Mouse (Mus musculus) heart, embryonic 15.5 days (tissue): ENCODE results near the gene Nos1ap. TPM values are rescaled to one million over a fixed set of nuclear protein-coding genes. Genes with fewer than 3 reads are reported as not detected.

Experiments
- ATAC-seq: fragments of 200-750 bp; cut with Nextera tagmentation; replicated peaks from 2 replicates; pipeline ENCODE4 v1.8.0; 2017; ENCODE audit warnings: low read depth, moderate TSS enrichment; ENCODE audit not compliant: insufficient number of reproducible peaks, insufficient read depth, low FRiP score
- H3K27ac ChIP-seq: fragments of 300-500 bp; sonication (generic); 2 replicates; pipeline ENCODE4 v1.5.1; 2015; ENCODE audit warnings: mild to moderate bottlenecking, inconsistent platforms
- H3K27me3 ChIP-seq: fragments of 300-500 bp; sonication (generic); 2 replicates; pipeline ENCODE4 v1.6.1; 2015; ENCODE audit warnings: inconsistent platforms
- H3K36me3 ChIP-seq: fragments of 300-500 bp; sonication (generic); 2 replicates; pipeline ENCODE4 v1.6.1; 2015; ENCODE audit warnings: mild to moderate bottlenecking, inconsistent platforms
- H3K4me1 ChIP-seq: fragments of 300-500 bp; sonication (generic); replicated peaks from 2 replicates; pipeline ENCODE4 v1.6.1; 2015; ENCODE audit warnings: inconsistent platforms
- H3K4me2 ChIP-seq: fragments of 300-500 bp; sonication (generic); 2 replicates; pipeline ENCODE4 v1.6.1; 2015; ENCODE audit warnings: inconsistent platforms, mild to moderate bottlenecking, moderate library complexity
- H3K4me3 ChIP-seq: fragments of 300-500 bp; sonication (generic); 2 replicates; pipeline ENCODE4 v1.5.1; 2015; ENCODE audit warnings: mild to moderate bottlenecking, inconsistent platforms
- H3K9ac ChIP-seq: fragments of 300-500 bp; sonication (generic); 2 replicates; pipeline ENCODE4 v1.6.1; 2015; ENCODE audit warnings: mild to moderate bottlenecking, inconsistent platforms
- H3K9me3 ChIP-seq: fragments of 300-500 bp; sonication (generic); replicated peaks from 2 replicates; pipeline ENCODE4 v1.6.1; 2016; ENCODE audit warnings: inconsistent platforms
- WGBS: fragments of 180-500 bp; shearing (Covaris S2); methylation state at CpG from one replicate; pipeline ENCODE4 v1.1.7; 2015; ENCODE audit warnings: mixed read lengths; 5-methylcytosine and 5-hydroxymethylcytosine counted together
- polyA plus RNA-seq: library from polyadenylated mRNA; unstranded; fragments of >200 nt; fragmentation: Nextera tagmentation; extraction: Ambion mirVana; gene quantifications from 2 replicates; pipeline ENCODE4 v1.2.1, GENCODE M21; 2015

The Nos1ap gene
- polyA plus RNA-seq, 1 experiment from 2014 or later, result 13.7 TPM

GRCm38 (mm10) chr1:170564926-170565325 is 24.7 kb downstream of the Nos1ap start:
- no peak for ATAC-seq
- Histone ChIP-seq H3K27ac (no peak overlapping the region), H3K4me1 (no peaks in the 10 kb centered on the region; the same call in 1 of the 2 replicates), H3K4me2 (no peak overlapping the region), H3K36me3 (no peaks in the 10 kb centered on the region), H3K9ac (no peak overlapping the region), H3K4me3 (no peak overlapping the region), H3K27me3 (no peaks in the 10 kb centered on the region), H3K9me3 (no peaks in the 10 kb centered on the region)
- WGBS, result 74% methylated on average over 3 of the region's 3 CpGs

- Histone ChIP-seq H3K36me3 (no peaks in the 10 kb centered on the region), H3K27me3 (no peaks in the 10 kb centered on the region), H3K9me3 (no peaks in the 10 kb centered on the region), H3K4me2 (no peak overlapping the region), H3K4me1 (no peaks in the 10 kb centered on the region), H3K9ac (no peak overlapping the region), H3K4me3 (no peak overlapping the region), H3K27ac (no peak overlapping the region)
- WGBS, result 52% methylated on average over 1 of the region's 1 CpGs
- ATAC-seq, result no peak
These were observed 27.2 kb downstream of the Nos1ap start for GRCm38 (mm10) chr1:170562431-170562830.

GRCm38 (mm10) chr1:170560768-170561167 is 28.9 kb downstream of the Nos1ap start:
- WGBS, result 85% methylated on average over 3 of the region's 3 CpGs
- ATAC-seq, result no peak

GRCm38 (mm10) chr1:170557962-170558361 is 31.7 kb downstream of the Nos1ap start:
- WGBS, result 78% methylated on average over 4 of the region's 4 CpGs
- ATAC-seq, result no peak
- H3K4me3 ChIP-seq, result no peak overlapping the region

More at GRCm38 (mm10) chr1:170560768-170561167, 28.9 kb downstream of the Nos1ap start:
- no peaks in the 10 kb centered on the region for H3K4me1 ChIP-seq
- no peaks in the 10 kb centered on the region for H3K27me3 ChIP-seq
- H3K9me3 ChIP-seq, result no peaks in the 10 kb centered on the region
- no peak overlapping the region for H3K4me2 ChIP-seq
- H3K4me3 ChIP-seq, result no peak overlapping the region
- H3K9ac ChIP-seq, result no peak overlapping the region
- H3K27ac ChIP-seq, result no peak overlapping the region
- no peaks in the 10 kb centered on the region for H3K36me3 ChIP-seq

GRCm38 (mm10) chr1:170556696-170557095 is 33.0 kb downstream of the Nos1ap start:
- no peak overlapping the region for H3K27ac ChIP-seq
- H3K27me3 ChIP-seq, result no peaks in the 10 kb centered on the region
- no peak overlapping the region for H3K4me2 ChIP-seq
- peaks cover 25% of the 10 kb centered on the region for H3K4me1 ChIP-seq
- no peak for ATAC-seq
- H3K4me3 ChIP-seq, result no peak overlapping the region
- H3K36me3 ChIP-seq, result no peaks in the 10 kb centered on the region
- no peaks in the 10 kb centered on the region for H3K9me3 ChIP-seq
- H3K9ac ChIP-seq, result no peak overlapping the region
- 88% methylated on average over 6 of the region's 6 CpGs for WGBS

More at GRCm38 (mm10) chr1:170557962-170558361, 31.7 kb downstream of the Nos1ap start:
- Histone ChIP-seq H3K4me1 (peaks cover 22% of the 10 kb centered on the region), H3K27me3 (no peaks in the 10 kb centered on the region), H3K27ac (no peak overlapping the region), H3K4me2 (no peak overlapping the region), H3K9me3 (no peaks in the 10 kb centered on the region), H3K36me3 (no peaks in the 10 kb centered on the region), H3K9ac (no peak overlapping the region)

- Histone ChIP-seq H3K27ac (peak overlapping the region; percentile 64), H3K9ac (no peak overlapping the region), H3K4me3 (no peak overlapping the region), H3K27me3 (no peaks in the 10 kb centered on the region), H3K9me3 (no peaks in the 10 kb centered on the region), H3K4me1 (peaks cover 41% of the 10 kb centered on the region), H3K36me3 (no peaks in the 10 kb centered on the region), H3K4me2 (no peak overlapping the region)
- ATAC-seq, result peak; percentile 83
- 15% methylated on average over 3 of the region's 3 CpGs for WGBS
These were observed 34.7 kb downstream of the Nos1ap start for GRCm38 (mm10) chr1:170554939-170555293.

GRCm38 (mm10) chr1:170554235-170554938 is 35.3 kb downstream of the Nos1ap start:
- H3K36me3 ChIP-seq, result no peaks in the 10 kb centered on the region
- H3K4me2 ChIP-seq, result no peak overlapping the region
- H3K27me3 ChIP-seq, result no peaks in the 10 kb centered on the region
- H3K27ac ChIP-seq, result peak overlapping the region; percentile 64
- no peak overlapping the region for H3K9ac ChIP-seq
- H3K9me3 ChIP-seq, result no peaks in the 10 kb centered on the region
- H3K4me1 ChIP-seq, result peaks cover 45% of the 10 kb centered on the region
- WGBS, result 77% methylated on average over 4 of the region's 4 CpGs
- ATAC-seq, result peak; percentile 40; the same call in 1 of the 2 replicates
- no peak overlapping the region for H3K4me3 ChIP-seq

- H3K9me3 ChIP-seq, result no peaks in the 10 kb centered on the region
- no peaks in the 10 kb centered on the region for H3K36me3 ChIP-seq
- 13% methylated on average over 8 of the region's 8 CpGs for WGBS
- no peaks in the 10 kb centered on the region for H3K27me3 ChIP-seq
- 0 out of 2 replicates have a peak overlapping the region, but pooled peaks have one; percentile 11 for H3K4me2 ChIP-seq
- peak; percentile 29; the same call in 1 of the 2 replicates for ATAC-seq
- no peak overlapping the region for H3K4me3 ChIP-seq
- peak overlapping the region; percentile 10; the same call in 1 of the 2 replicates for H3K9ac ChIP-seq
- H3K27ac ChIP-seq, result peak overlapping the region; percentile 83
- peaks cover 60% of the 10 kb centered on the region for H3K4me1 ChIP-seq
These were observed 38.8 kb downstream of the Nos1ap start for GRCm38 (mm10) chr1:170550649-170551440.

- H3K4me3 ChIP-seq, result no peak overlapping the region
- ATAC-seq, result no peak
- WGBS, result 58% methylated on average over 9 of the region's 9 CpGs
- H3K36me3 ChIP-seq, result no peaks in the 10 kb centered on the region
- H3K27me3 ChIP-seq, result no peaks in the 10 kb centered on the region
- peaks cover 45% of the 10 kb centered on the region for H3K4me1 ChIP-seq
- H3K27ac ChIP-seq, result no peak overlapping the region
- no peak overlapping the region for H3K9ac ChIP-seq
- peak overlapping the region; percentile 26; the same call in 1 of the 2 replicates for H3K4me2 ChIP-seq
- H3K9me3 ChIP-seq, result no peaks in the 10 kb centered on the region
These were observed 40.6 kb downstream of the Nos1ap start for GRCm38 (mm10) chr1:170549059-170549458.

- Histone ChIP-seq H3K9ac (no peak overlapping the region), H3K4me3 (no peak overlapping the region), H3K27ac (no peak overlapping the region), H3K9me3 (no peaks in the 10 kb centered on the region), H3K4me2 (no peak overlapping the region), H3K4me1 (peaks cover 38% of the 10 kb centered on the region), H3K36me3 (no peaks in the 10 kb centered on the region), H3K27me3 (no peaks in the 10 kb centered on the region)
- WGBS, result 72% methylated on average over 14 of the region's 14 CpGs
- ATAC-seq, result no peak
These were observed 41.4 kb downstream of the Nos1ap start for GRCm38 (mm10) chr1:170548192-170548795.

- no peaks in the 10 kb centered on the region for H3K9me3 ChIP-seq
- ATAC-seq, result no peak
- H3K4me3 ChIP-seq, result no peak overlapping the region
- no peak overlapping the region for H3K27ac ChIP-seq
- no peak overlapping the region for H3K4me2 ChIP-seq
- peaks cover 31% of the 10 kb centered on the region for H3K4me1 ChIP-seq
- 74% methylated on average over 4 of the region's 4 CpGs for WGBS
- H3K27me3 ChIP-seq, result no peaks in the 10 kb centered on the region
- H3K36me3 ChIP-seq, result no peaks in the 10 kb centered on the region
- no peak overlapping the region for H3K9ac ChIP-seq
These were observed 43.4 kb downstream of the Nos1ap start for GRCm38 (mm10) chr1:170546297-170546696.
